Mouse (Mus musculus): ENCODE results near the gene Zbtb48.

DNA sequence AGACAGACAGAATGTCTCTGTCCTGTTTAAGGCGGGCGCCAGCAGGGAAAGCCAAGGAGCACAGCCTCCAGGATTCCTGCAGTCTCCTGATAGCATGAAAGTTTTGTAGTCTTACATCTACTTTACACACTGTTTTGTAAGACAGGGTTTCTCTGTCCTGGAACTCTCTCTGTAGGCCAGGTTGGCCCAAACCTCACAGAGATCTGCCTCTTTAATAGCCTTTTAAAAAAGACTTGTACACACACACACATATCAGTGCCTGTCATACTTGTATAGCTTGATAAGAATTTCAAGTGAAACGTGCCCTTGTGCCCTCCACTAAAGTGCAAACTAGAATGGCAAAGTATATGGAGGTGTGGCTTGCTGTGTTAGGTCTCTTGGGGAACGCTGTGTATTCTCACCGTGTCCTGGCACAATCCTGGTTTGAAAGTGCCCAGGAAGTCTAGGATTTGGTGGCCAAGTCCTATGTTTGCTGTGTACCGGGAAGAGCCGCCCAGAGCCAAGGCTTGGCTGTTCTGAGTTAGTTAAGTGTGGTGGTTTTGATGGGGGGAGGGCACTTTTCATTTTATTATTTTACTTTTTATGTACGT is 16.2 kb downstream of the Zbtb48 start:
- TF ChIP-seq CTCF (IDR thresholded peaks at IDR 0.05 in 2 of 3, conservative IDR thresholded peaks at IDR 0.05 in 1 of 3; ENCODE audit: control insufficient read depth in 1 of 3, insufficient read depth in 1 of 3, low read depth in 2 of 3, low read length in 3 of 3, poor library complexity in 1 of 3, severe bottlenecking in 1 of 3): no peak
- TF ChIP-seq MEF2A (IDR thresholded peaks at IDR 0.05; ENCODE audit: extremely low read depth, insufficient replicate concordance, low read depth, low read length, poor library complexity, severe bottlenecking): no peak
- TF ChIP-seq TCF12 (IDR thresholded peaks at IDR 0.05; ENCODE audit: low read depth, low read length): no peak
- TF ChIP-seq SMC3 (IDR thresholded peaks at IDR 0.05; ENCODE audit: low read depth, low read length): no peak
- no peak for TF ChIP-seq POLR2AphosphoS2 (IDR thresholded peaks at IDR 0.05; ENCODE audit: low read length)
- TF ChIP-seq GATA1 (IDR thresholded peaks at IDR 0.05; ENCODE audit: low read depth, low read length): 0 out of 2 replicates have a peak, but pooled peaks have one; percentile 35
- TF ChIP-seq MAX (IDR thresholded peaks at IDR 0.05; ENCODE audit: low read length): no peak
- no peak for TF ChIP-seq POLR2A (IDR thresholded peaks at IDR 0.05; ENCODE audit: control insufficient read depth in 1 of 2, insufficient read depth in 1 of 2, low read depth in 1 of 2, low read length in 2 of 2, poor library complexity in 1 of 2)
- no peak for TF ChIP-seq EP300 (IDR thresholded peaks at IDR 0.05; ENCODE audit: low read depth in 1 of 2, low read length in 2 of 2)
- TF ChIP-seq MYB (IDR thresholded peaks at IDR 0.05; ENCODE audit: low read depth, low read length): no peak
- TF ChIP-seq JUND (IDR thresholded peaks at IDR 0.05; ENCODE audit: low read depth, low read length): no peak
